25 mouse cellular contexts compared by ENCODE assay signal in the genomic region with DNA sequence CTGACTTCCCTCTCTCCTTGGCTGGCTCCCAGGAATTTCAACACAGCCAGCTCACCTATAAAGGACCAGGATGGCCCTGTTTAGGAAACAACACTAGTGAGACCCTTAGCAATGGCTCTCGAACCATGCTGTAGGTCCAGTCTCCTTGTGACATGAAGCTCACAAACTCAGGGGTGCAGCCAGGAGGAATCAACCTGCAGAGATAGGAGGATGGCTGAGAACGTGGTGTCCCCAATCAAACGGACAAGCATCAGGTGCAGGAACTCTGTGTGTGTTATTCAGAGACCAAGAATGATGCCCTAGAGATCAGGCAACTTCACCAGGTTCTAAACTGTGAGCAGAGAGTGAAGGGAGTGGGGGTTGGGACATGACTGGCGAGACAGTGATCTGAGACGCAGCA. TPM values are rescaled to one million over a fixed set of nuclear protein-coding genes. Genes with fewer than 3 reads are reported as not detected.
"Had no signal": no experiment of that assay in that cellular context is flagged by ENCODE, and none has a peak within 500 bp of the region (broad histone marks: within the 10 kb centered on the region; RNA-seq: fewer than 3 reads in every experiment).

No protein-coding gene starts in this region.

- H3K9me3 ChIP-seq: hindbrain, embryonic 10.5 days; hindbrain, embryonic 12.5 days; intestine, embryonic 15.5 days; limb, embryonic 13.5 days; limb, embryonic 15.5 days had no signal

- H3K27me3 ChIP-seq: intestine, embryonic 15.5 days; limb, embryonic 13.5 days; limb, embryonic 15.5 days had no signal

- H3K9ac ChIP-seq: hindbrain, embryonic 12.5 days; hindbrain, embryonic 14.5 days; intestine, embryonic 15.5 days; limb, embryonic 13.5 days; limb, embryonic 15.5 days; liver, embryonic 12.5 days; liver, embryonic 14.5 days had no signal

- H3K27ac ChIP-seq: hindbrain, embryonic 10.5 days; hindbrain, embryonic 12.5 days; hindbrain, embryonic 14.5 days; intestine, embryonic 15.5 days; limb, embryonic 13.5 days; limb, embryonic 15.5 days; liver, embryonic 12.5 days; liver, embryonic 14.5 days had no signal

- H3K4me3 ChIP-seq: hindbrain, embryonic 10.5 days; hindbrain, embryonic 12.5 days; intestine, embryonic 15.5 days; limb, embryonic 13.5 days; limb, embryonic 15.5 days; liver, embryonic 12.5 days had no signal

- DNase-seq: gastrocnemius, postnatal 14 days; heart, postnatal 4 days; kidney, adult 18-20 months; kidney, adult 8-10 months; kidney, postnatal 10 days; kidney, postnatal 25 days; layer of hippocampus, adult 9-11 months; layer of hippocampus, postnatal 36 days; left cerebral cortex, postnatal 4 days had no signal

- ATAC-seq: forebrain, embryonic 16.5 days; hindbrain, embryonic 16.5 days; inflammation-experienced regulatory T-cells, adult 6 months; intestine, postnatal 0 days; liver, embryonic 12.5 days had no signal

- H3K36me3 ChIP-seq: hindbrain, embryonic 10.5 days; hindbrain, embryonic 12.5 days; intestine, embryonic 15.5 days; limb, embryonic 13.5 days; limb, embryonic 15.5 days; liver, embryonic 12.5 days had no signal

- H3K4me1 ChIP-seq: hindbrain, embryonic 12.5 days had no signal

- H3K4me2 ChIP-seq: hindbrain, embryonic 12.5 days; hindbrain, embryonic 14.5 days; intestine, embryonic 15.5 days; limb, embryonic 13.5 days; limb, embryonic 15.5 days; liver, embryonic 12.5 days had no signal

RNA-seq across cellular contexts. Expression of a gene that starts 29.1 kb away (rescaled TPM):
- total RNA-seq: gastrocnemius, adult 8-10 months; left cerebral cortex, postnatal 25 days; liver, adult 2 months had no signal
- polyA plus RNA-seq: liver, adult 2 months had no signal

RNA-seq across cellular contexts. Expression of a gene that starts 47.9 kb away (rescaled TPM):
- polyA plus RNA-seq: limb, embryonic 11.5 days had no signal
